Comparison of ENCODE assay signal across 20 mouse cellular contexts in genomic region chr7:48812358-48812757, GRCm38 (mm10). TPM values are rescaled to one million over a fixed set of nuclear protein-coding genes. Genes with fewer than 3 reads are reported as not detected.
DNase-seq lines count a peak whose midpoint lies in the region; ATAC-seq and TF ChIP-seq lines count a peak whose summit lies in the region.
"Had no signal": no experiment of that assay in that cellular context is flagged by ENCODE, and none has a peak within 500 bp of the region (broad histone marks: within the 10 kb centered on the region; RNA-seq: fewer than 3 reads in every experiment).

No protein-coding gene starts in this region.

- TF ChIP-seq CTCF in kidney, postnatal 0 days (IDR thresholded peaks at IDR 0.05; ENCODE audit: low read depth) = peak; percentile 21; the same call in 1 of the 2 replicates
- TF ChIP-seq CTCF in stomach, postnatal 0 days (IDR thresholded peaks at IDR 0.05; ENCODE audit: low read depth) = peak; percentile 54

- H3K9me3 ChIP-seq in kidney, postnatal 0 days (replicated peaks; ENCODE audit: low read length) = no peaks in the 10 kb centered on the region
- H3K9me3 ChIP-seq in lung, embryonic 16.5 days (ENCODE audit: control insufficient read depth, low read length) = no peaks in the 10 kb centered on the region
- no peaks in the 10 kb centered on the region for H3K9me3 ChIP-seq in stomach, postnatal 0 days (ENCODE audit: control insufficient read depth, low read length)
- H3K9me3 ChIP-seq: embryonic facial prominence, embryonic 12.5 days; forebrain, embryonic 15.5 days; heart, embryonic 12.5 days; hindbrain, embryonic 13.5 days; limb, embryonic 15.5 days; midbrain, embryonic 12.5 days; neural tube, embryonic 13.5 days had no signal

- H3K9ac ChIP-seq in kidney, postnatal 0 days (ENCODE audit: low read depth, low read length) = no peak overlapping the region
- no peak overlapping the region for H3K9ac ChIP-seq in lung, embryonic 16.5 days (ENCODE audit: low read length)
- H3K9ac ChIP-seq in stomach, postnatal 0 days (ENCODE audit: low read length) = no peak overlapping the region
- H3K9ac ChIP-seq: embryonic facial prominence, embryonic 12.5 days; forebrain, embryonic 15.5 days; heart, embryonic 12.5 days; hindbrain, embryonic 13.5 days; limb, embryonic 15.5 days; midbrain, embryonic 12.5 days; neural tube, embryonic 13.5 days had no signal

- H3K27me3 ChIP-seq in kidney, postnatal 0 days (ENCODE audit: insufficient read depth, low read length) = no peaks in the 10 kb centered on the region
- no peaks in the 10 kb centered on the region for H3K27me3 ChIP-seq in lung, embryonic 16.5 days (ENCODE audit: control insufficient read depth, insufficient read depth, low read depth, low read length)
- H3K27me3 ChIP-seq in stomach, postnatal 0 days (ENCODE audit: control insufficient read depth, insufficient read depth, low read length) = no peaks in the 10 kb centered on the region
- H3K27me3 ChIP-seq: embryonic facial prominence, embryonic 12.5 days; forebrain, embryonic 15.5 days; heart, embryonic 12.5 days; hindbrain, embryonic 13.5 days; limb, embryonic 15.5 days; midbrain, embryonic 12.5 days; neural tube, embryonic 13.5 days; Patski had no signal

- no peaks in the 10 kb centered on the region for H3K4me1 ChIP-seq in kidney, postnatal 0 days (replicated peaks; ENCODE audit: insufficient read depth, low read length)
- H3K4me1 ChIP-seq in lung, embryonic 16.5 days (replicated peaks; ENCODE audit: control insufficient read depth, insufficient read depth, low read length) = no peaks in the 10 kb centered on the region
- H3K4me1 ChIP-seq in stomach, postnatal 0 days (replicated peaks; ENCODE audit: control insufficient read depth, insufficient read depth) = no peaks in the 10 kb centered on the region
- H3K4me1 ChIP-seq: embryonic facial prominence, embryonic 12.5 days; forebrain, embryonic 15.5 days; heart, embryonic 12.5 days; hindbrain, embryonic 13.5 days; limb, embryonic 15.5 days; midbrain, embryonic 12.5 days; neural tube, embryonic 13.5 days had no signal

- no peak overlapping the region for H3K4me3 ChIP-seq in kidney, postnatal 0 days (replicated peaks; ENCODE audit: low read depth, low read length)
- H3K4me3 ChIP-seq in lung, embryonic 16.5 days (ENCODE audit: low read length) = no peak overlapping the region
- H3K4me3 ChIP-seq in stomach, postnatal 0 days (ENCODE audit: low read depth, low read length) = no peak overlapping the region
- H3K4me3 ChIP-seq: embryonic facial prominence, embryonic 12.5 days; forebrain, embryonic 15.5 days; heart, embryonic 12.5 days; hindbrain, embryonic 13.5 days; limb, embryonic 15.5 days; midbrain, embryonic 12.5 days; neural tube, embryonic 13.5 days had no signal

- no peak for DNase-seq in kidney, postnatal 0 days (ENCODE audit: low spot score)
- DNase-seq in kidney, postnatal 36 days = no peak
- DNase-seq in lung, postnatal 14 days = no peak
- peak; percentile 51 for DNase-seq in adipocyte (ENCODE audit: low spot score)
- DNase-seq in stomach, postnatal 0 days (ENCODE audit: low spot score) = no peak
- DNase-seq in left cerebral cortex, adult 9 months (ENCODE audit: low spot score in 2 of 2) = no peak
- DNase-seq: adrenal gland, postnatal 10 days; cerebellum, adult 9-11 months; kidney, adult 11 months; right cerebral cortex, postnatal 14 days had no signal

- peaks cover 21% of the 10 kb centered on the region; the same call in 1 of the 2 replicates for H3K36me3 ChIP-seq in kidney, postnatal 0 days (ENCODE audit: insufficient read depth, low read length)
- H3K36me3 ChIP-seq in lung, embryonic 16.5 days (ENCODE audit: control insufficient read depth, insufficient read depth, low read length) = 0 out of 2 replicates have a peak, but pooled peaks cover 5% of the 10 kb centered on the region
- peaks cover 11% of the 10 kb centered on the region; the same call in 1 of the 2 replicates for H3K36me3 ChIP-seq in stomach, postnatal 0 days (ENCODE audit: control insufficient read depth, insufficient read depth, low read length)

- H3K27ac ChIP-seq in kidney, postnatal 0 days = no peak overlapping the region
- H3K27ac ChIP-seq in lung, embryonic 16.5 days (ENCODE audit: low read length) = no peak overlapping the region
- 0 out of 2 replicates have a peak overlapping the region, but pooled peaks have one; percentile 36 for H3K27ac ChIP-seq in stomach, postnatal 0 days (replicated peaks)
- H3K27ac ChIP-seq: embryonic facial prominence, embryonic 12.5 days; forebrain, embryonic 15.5 days; hindbrain, embryonic 13.5 days; limb, embryonic 15.5 days; midbrain, embryonic 12.5 days; neural tube, embryonic 13.5 days had no signal

- no peak for ATAC-seq in kidney, postnatal 0 days (replicated peaks; ENCODE audit: low FRiP score, low read depth)
- peak; percentile 67 for ATAC-seq in lung, embryonic 16.5 days (ENCODE audit: low read depth)
- ATAC-seq in stomach, postnatal 0 days (ENCODE audit: low FRiP score, low TSS enrichment) = no peak
- ATAC-seq: forebrain, embryonic 15.5 days; Patski had no signal

- TF ChIP-seq EP300 in stomach, postnatal 0 days (optimal IDR thresholded peaks at IDR 0.05) = no peak

- no peak overlapping the region for H3K4me2 ChIP-seq in kidney, postnatal 0 days (ENCODE audit: low read length)
- H3K4me2 ChIP-seq in lung, embryonic 16.5 days (ENCODE audit: low read depth, low read length) = no peak overlapping the region
- H3K4me2 ChIP-seq in stomach, postnatal 0 days (replicated peaks; ENCODE audit: low read depth) = no peak overlapping the region
- H3K4me2 ChIP-seq: embryonic facial prominence, embryonic 12.5 days; forebrain, embryonic 15.5 days; heart, embryonic 12.5 days; hindbrain, embryonic 13.5 days; limb, embryonic 15.5 days; midbrain, embryonic 12.5 days; neural tube, embryonic 13.5 days had no signal

RNA-seq across cellular contexts. Expression of gene Zdhhc13, which starts 23.6 kb away (rescaled TPM):
- polyA plus RNA-seq in kidney, postnatal 0 days (2015; fragmentation: Nextera tagmentation; extraction: Ambion mirVana) = 43.2 and 45.2 TPM in 2 replicates
- polyA plus RNA-seq in lung, embryonic 16.5 days (2015; fragmentation: Nextera tagmentation; extraction: Ambion mirVana) = 25.1 and 27.2 TPM in 2 replicates
- polyA plus RNA-seq in stomach, postnatal 0 days (2015; fragmentation: Nextera tagmentation; extraction: Ambion mirVana) = 33.3 and 34.0 TPM in 2 replicates

RNA-seq across cellular contexts. Expression of gene Csrp3, which starts 35.5 kb away (rescaled TPM):
- polyA plus RNA-seq in kidney, postnatal 0 days (2015; fragmentation: Nextera tagmentation; extraction: Ambion mirVana) = not detected in 2 replicates
- 56.4 and 71.6 TPM in 2 replicates for polyA plus RNA-seq in lung, embryonic 16.5 days (2015; fragmentation: Nextera tagmentation; extraction: Ambion mirVana)
- polyA plus RNA-seq in stomach, postnatal 0 days (2015; fragmentation: Nextera tagmentation; extraction: Ambion mirVana) = 0.22 and 0.73 TPM in 2 replicates
- polyA plus RNA-seq: Patski; urinary bladder, adult 2 months had no signal

Comparison
In these comparisons a context has a peak if more than half of its experiments do, and no peak if none do; other contexts are left out.
1. RNA of gene Csrp3, which starts 35.5 kb away (polyA plus RNA-seq): 56.4 to 71.6 TPM in lung, embryonic 16.5 days; 0.22 to 0.73 TPM in stomach, postnatal 0 days and not detected in kidney, postnatal 0 days; every median in the first group is over 10 times any median in the second.